ENCODE assay signal across 9 mouse cellular contexts in genomic region chr2:30652581-30653037, GRCm38 (mm10). TPM values are rescaled to one million over a fixed set of nuclear protein-coding genes. Genes with fewer than 3 reads are reported as not detected.
DNase-seq lines count a peak whose midpoint lies in the region; ATAC-seq and TF ChIP-seq lines count a peak whose summit lies in the region.
"Had no signal": no experiment of that assay in that cellular context is flagged by ENCODE, and none has a peak within 500 bp of the region (broad histone marks: within the 10 kb centered on the region; RNA-seq: fewer than 3 reads in every experiment).

No protein-coding gene starts in this region.

- no peaks in the 10 kb centered on the region for H3K27me3 ChIP-seq in heart, embryonic 10.5 days (ENCODE audit: insufficient read depth, poor library complexity, severe bottlenecking)
- H3K27me3 ChIP-seq in midbrain, postnatal 0 days (ENCODE audit: insufficient read depth, low read length), result no peaks in the 10 kb centered on the region

- H3K27ac ChIP-seq in heart, embryonic 10.5 days, result peak overlapping the region; percentile 97
- H3K27ac ChIP-seq in midbrain, postnatal 0 days (ENCODE audit: low read depth, low read length), result peak overlapping the region; percentile 86
- H3K27ac ChIP-seq: liver, embryonic 15.5 days had no signal

- peak; percentile 57 for DNase-seq in NIH3T3 (ENCODE audit: low read depth)
- DNase-seq in embryo, embryonic 11.5 days (ENCODE audit: low read depth, low spot score), result peak; percentile 76
- peak; percentile 93 for DNase-seq in heart, embryonic 10.5 days (ENCODE audit: low spot score)
- peak; percentile 40 for DNase-seq in kidney, postnatal 14 days
- DNase-seq in midbrain, postnatal 0 days (ENCODE audit: low spot score), result peak; percentile 67
- no peak for DNase-seq in spleen, postnatal 10 days (ENCODE audit: low spot score in 2 of 2)
- no peak for DNase-seq in frontal cortex, postnatal 25 days (ENCODE audit: low spot score in 2 of 2)

- no peaks in the 10 kb centered on the region for H3K9me3 ChIP-seq in heart, embryonic 10.5 days
- no peaks in the 10 kb centered on the region for H3K9me3 ChIP-seq in midbrain, postnatal 0 days (ENCODE audit: low read length)
- H3K9me3 ChIP-seq: liver, embryonic 15.5 days had no signal

- H3K4me2 ChIP-seq in midbrain, postnatal 0 days (ENCODE audit: low read depth, low read length, poor library complexity, severe bottlenecking), result no peak overlapping the region
- H3K4me2 ChIP-seq: liver, embryonic 15.5 days had no signal

- no peak for ATAC-seq in midbrain, postnatal 0 days (ENCODE audit: low FRiP score)
- ATAC-seq in erythroid progenitor cell, adult 5-6 weeks (replicated peaks; ENCODE audit: low FRiP score, poor library complexity, severe bottlenecking), result no peak

- WGBS in heart, embryonic 10.5 days, result 2% methylated on average over 13 of the region's 13 CpGs
- WGBS in midbrain, postnatal 0 days, result 5% methylated on average over 13 of the region's 13 CpGs

- peak overlapping the region; percentile 29; the same call in 1 of the 2 replicates for H3K9ac ChIP-seq in midbrain, postnatal 0 days (replicated peaks; ENCODE audit: low read length, poor library complexity, severe bottlenecking)
- H3K9ac ChIP-seq: liver, embryonic 15.5 days had no signal

- no peak for TF ChIP-seq CTCF in midbrain, postnatal 0 days (IDR thresholded peaks at IDR 0.05)

- H3K36me3 ChIP-seq in heart, embryonic 10.5 days, result no peaks in the 10 kb centered on the region
- no peaks in the 10 kb centered on the region for H3K36me3 ChIP-seq in midbrain, postnatal 0 days (ENCODE audit: insufficient read depth, low read length)
- H3K36me3 ChIP-seq: liver, embryonic 15.5 days had no signal

- H3K4me1 ChIP-seq in heart, embryonic 10.5 days, result peaks cover 84% of the 10 kb centered on the region
- peaks cover 49% of the 10 kb centered on the region for H3K4me1 ChIP-seq in midbrain, postnatal 0 days (ENCODE audit: insufficient read depth, low read length)

- H3K4me3 ChIP-seq in heart, embryonic 10.5 days, result peak overlapping the region; percentile 46
- no peak overlapping the region for H3K4me3 ChIP-seq in midbrain, postnatal 0 days (ENCODE audit: low read depth, low read length)
- H3K4me3 ChIP-seq: liver, embryonic 15.5 days had no signal

RNA-seq across cellular contexts. Expression of gene Cstad, which starts 57.8 kb away (rescaled TPM):
- 1.2 and 1.4 TPM in 2 replicates for polyA plus RNA-seq in heart, embryonic 10.5 days (2016; fragmentation: Nextera tagmentation; extraction: Ambion mirVana)
- total RNA-seq in midbrain, postnatal 0 days (2014; rRNA removed), result 0.55 and 2.2 TPM in 2 replicates
- polyA plus RNA-seq in midbrain, postnatal 0 days (2015; fragmentation: Nextera tagmentation; extraction: Ambion mirVana), result 0.64 and 0.70 TPM in 2 replicates
- not detected in 2 replicates for total RNA-seq in erythroid progenitor cell, adult 5-6 weeks (2015; ENCODE audit: low replicate concordance)
- total RNA-seq in erythroid progenitor cell, adult 5-6 weeks (2017; ENCODE audit: low replicate concordance), result not detected in 2 replicates
- polyA plus RNA-seq: liver, embryonic 15.5 days had no signal

Comparison
In these comparisons a context has a peak if more than half of its experiments do, and no peak if none do; other contexts are left out.
1. DNase-seq: peak in NIH3T3 (single experiment), embryo, embryonic 11.5 days (single experiment), heart, embryonic 10.5 days (single experiment), kidney, postnatal 14 days (single experiment) and midbrain, postnatal 0 days (single experiment); none in spleen, postnatal 10 days (0 of 2) and frontal cortex, postnatal 25 days (0 of 2).